8 mouse cellular contexts compared by ENCODE assay signal in genomic region chr12:29855007-29855406, GRCm38 (mm10).
DNase-seq lines count a peak whose midpoint lies in the region; ATAC-seq and TF ChIP-seq lines count a peak whose summit lies in the region.
"Had no signal": no experiment of that assay in that cellular context is flagged by ENCODE, and none has a peak within 500 bp of the region (broad histone marks: within the 10 kb centered on the region; RNA-seq: fewer than 3 reads in every experiment).

No protein-coding gene starts in this region.

- peaks cover 6% of the 10 kb centered on the region; the same call in 1 of the 2 replicates for H3K4me1 ChIP-seq in cortical plate, adult 2 months (ENCODE audit: control insufficient read depth, insufficient read depth, low read length)
- H3K4me1 ChIP-seq in heart, postnatal 0 days (ENCODE audit: control insufficient read depth, insufficient read depth): no peaks in the 10 kb centered on the region
- no peaks in the 10 kb centered on the region for H3K4me1 ChIP-seq in liver, adult 2 months (ENCODE audit: control insufficient read depth, insufficient read depth, low read length)
- H3K4me1 ChIP-seq: liver, embryonic 15.5 days had no signal

- H3K27ac ChIP-seq in left cerebral cortex, adult 2 months: no peak overlapping the region
- no peak overlapping the region for H3K27ac ChIP-seq in cortical plate, adult 2 months (ENCODE audit: insufficient read depth, low read length)
- H3K27ac ChIP-seq in heart, postnatal 0 days (ENCODE audit: low read depth): no peak overlapping the region
- no peak overlapping the region for H3K27ac ChIP-seq in liver, adult 2 months (replicated peaks; ENCODE audit: insufficient read depth, low read depth, low read length)
- H3K27ac ChIP-seq: liver, embryonic 15.5 days had no signal

- ATAC-seq in heart, postnatal 0 days (ENCODE audit: insufficient read depth, low read depth): 0 out of 2 replicates have a peak, but pooled peaks have one; percentile 30

- H3K27me3 ChIP-seq in heart, postnatal 0 days (ENCODE audit: control insufficient read depth, insufficient read depth, low read length): no peaks in the 10 kb centered on the region
- H3K27me3 ChIP-seq in liver, adult 2 months (ENCODE audit: control insufficient read depth, insufficient read depth, low read length): no peaks in the 10 kb centered on the region
- H3K27me3 ChIP-seq: liver, embryonic 15.5 days had no signal

- no peak overlapping the region for H3K4me3 ChIP-seq in left cerebral cortex, adult 2 months
- no peak overlapping the region for H3K4me3 ChIP-seq in cortical plate, adult 2 months (ENCODE audit: insufficient read depth, low read length)
- H3K4me3 ChIP-seq in heart, postnatal 0 days (ENCODE audit: low read depth, low read length): no peak overlapping the region
- no peak overlapping the region for H3K4me3 ChIP-seq in liver, adult 2 months (ENCODE audit: insufficient read depth, low read depth, low read length)
- H3K4me3 ChIP-seq: liver, embryonic 15.5 days had no signal

- TF ChIP-seq POLR2A in cortical plate, adult 2 months (IDR thresholded peaks at IDR 0.05; ENCODE audit: extremely low read depth, insufficient read depth, low read length): no peak
- TF ChIP-seq POLR2A in liver, adult 2 months (IDR thresholded peaks at IDR 0.05; ENCODE audit: extremely low read depth, insufficient read depth, low read length): no peak

- no peaks in the 10 kb centered on the region for H3K36me3 ChIP-seq in heart, postnatal 0 days (replicated peaks; ENCODE audit: control insufficient read depth, insufficient read depth, low read length)
- H3K36me3 ChIP-seq in liver, adult 2 months (ENCODE audit: control insufficient read depth, insufficient read depth, low read length): no peaks in the 10 kb centered on the region
- H3K36me3 ChIP-seq: liver, embryonic 15.5 days had no signal

- DNase-seq in left cerebral cortex, adult 2 months (ENCODE audit: extremely low spot score in 1 of 2, low spot score in 2 of 2): peak; percentile 56 to 65
- DNase-seq in left cerebral cortex, adult 11 months (ENCODE audit: low spot score): no peak
- peak; percentile 53 for DNase-seq in R1 (ENCODE audit: low read depth, low spot score)
- DNase-seq in heart, postnatal 0 days (ENCODE audit: low spot score): peak; percentile 26
- DNase-seq in liver, adult 2 months (ENCODE audit: extremely low read depth, low read depth, low spot score): peak; percentile 6
- peak; percentile 36 for DNase-seq in retina, postnatal 7 days (ENCODE audit: low read depth, low spot score)

- TF ChIP-seq EP300 in heart, postnatal 0 days (IDR thresholded peaks at IDR 0.05; ENCODE audit: low read depth): no peak

- 21% methylated on average over 5 of the region's 5 CpGs for WGBS in heart, postnatal 0 days
- WGBS in liver, adult 2 months: 29% methylated on average over 5 of the region's 5 CpGs

- no peaks in the 10 kb centered on the region for H3K9me3 ChIP-seq in heart, postnatal 0 days (replicated peaks; ENCODE audit: control insufficient read depth, low read length)
- H3K9me3 ChIP-seq: liver, embryonic 15.5 days had no signal

- H3K4me2 ChIP-seq in heart, postnatal 0 days (ENCODE audit: low read depth, low read length): no peak overlapping the region
- H3K4me2 ChIP-seq: liver, embryonic 15.5 days had no signal

- no peaks in the 10 kb centered on the region for H3K79me2 ChIP-seq in liver, adult 2 months (ENCODE audit: control insufficient read depth, insufficient read depth, low read length)

- no peak overlapping the region for H3K9ac ChIP-seq in heart, postnatal 0 days (replicated peaks; ENCODE audit: low read depth, low read length)
- H3K9ac ChIP-seq in liver, adult 2 months (ENCODE audit: low read depth, low read length): no peak overlapping the region
- H3K9ac ChIP-seq: liver, embryonic 15.5 days had no signal

- intact Hi-C loops in left cerebral cortex, adult 2 months (cut with DNase I): no loop called here

- peak; percentile 69 for TF ChIP-seq CTCF in left cerebral cortex, adult 2 months (IDR thresholded peaks at IDR 0.05)
- peak; percentile 55 for TF ChIP-seq CTCF in cortical plate, adult 2 months (IDR thresholded peaks at IDR 0.05; ENCODE audit: extremely low read depth, insufficient read depth, low read length)
- peak; percentile 68 for TF ChIP-seq CTCF in heart, postnatal 0 days (IDR thresholded peaks at IDR 0.05; ENCODE audit: low read depth)
- peak; percentile 61 for TF ChIP-seq CTCF in liver, adult 2 months (IDR thresholded peaks at IDR 0.05; ENCODE audit: low read depth, low read length)
